Mouse (Mus musculus): Measurements from ENCODE around the gene Rpn2. TPM values are rescaled to one million over a fixed set of nuclear protein-coding genes. Genes with fewer than 3 reads are reported as not detected.

Gene Rpn2
- polyA plus RNA-seq, 1 experiment from 2014 or later = 293 TPM

DNA sequence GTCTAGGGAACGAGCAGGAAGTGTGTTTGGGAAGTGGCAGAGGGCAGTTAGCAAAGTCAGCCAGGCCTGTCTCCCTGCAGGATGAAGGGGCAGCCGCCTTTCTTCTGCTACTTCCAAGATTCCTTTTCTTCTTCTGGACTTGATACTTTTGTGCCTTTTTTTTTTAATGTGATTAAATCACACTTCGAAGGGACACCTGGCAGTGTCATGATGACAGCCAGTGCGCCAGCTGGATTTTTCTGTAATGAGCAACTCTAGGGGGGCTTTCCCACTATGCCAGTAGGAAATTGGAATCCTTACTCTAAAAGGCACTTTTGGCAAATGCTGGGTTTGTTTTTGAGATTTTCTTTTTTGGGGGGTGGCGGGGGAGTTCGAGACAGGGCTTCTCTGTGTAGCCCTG, 36.7 kb downstream of the Rpn2 start:
- H3K36me3 ChIP-seq (replicated peaks) = peaks cover 98% of the 10 kb centered on the region
- no peak overlapping the region; the same call in 1 of the 2 replicates for H3K27ac ChIP-seq
- H3K9me3 ChIP-seq = no peaks in the 10 kb centered on the region
- no peaks in the 10 kb centered on the region for H3K27me3 ChIP-seq (ENCODE audit: poor library complexity, severe bottlenecking)
- no peak overlapping the region for H3K4me3 ChIP-seq
- WGBS = 92% methylated on average over 6 of the region's 6 CpGs
- H3K4me1 ChIP-seq = peaks cover 32% of the 10 kb centered on the region
- no peak for DNase-seq (ENCODE audit: extremely low spot score, low spot score)

- 94% methylated on average over 14 of the region's 14 CpGs for WGBS
- H3K36me3 ChIP-seq (replicated peaks) = peaks cover 98% of the 10 kb centered on the region
Measured at GRCm38 (mm10) chr2:157316358-157316933, 37.6 kb downstream of the Rpn2 start.

GRCm38 (mm10) chr2:157317220-157317619, 38.4 kb downstream of the Rpn2 start:
- H3K4me1 ChIP-seq = peaks cover 47% of the 10 kb centered on the region
- no peak for DNase-seq (ENCODE audit: extremely low spot score, low spot score)
- H3K9me3 ChIP-seq = no peaks in the 10 kb centered on the region
- peaks cover 98% of the 10 kb centered on the region for H3K36me3 ChIP-seq (replicated peaks)
- no peak overlapping the region for H3K4me3 ChIP-seq
- H3K27me3 ChIP-seq (ENCODE audit: poor library complexity, severe bottlenecking) = no peaks in the 10 kb centered on the region
- H3K27ac ChIP-seq = peak overlapping the region; percentile 6; the same call in 1 of the 2 replicates
- WGBS = 94% methylated on average over 6 of the region's 6 CpGs

More at GRCm38 (mm10) chr2:157316358-157316933, 37.6 kb downstream of the Rpn2 start:
- no peak overlapping the region for H3K4me3 ChIP-seq
- H3K4me1 ChIP-seq = peaks cover 39% of the 10 kb centered on the region
- H3K27me3 ChIP-seq (ENCODE audit: poor library complexity, severe bottlenecking) = no peaks in the 10 kb centered on the region
- H3K27ac ChIP-seq = peak overlapping the region; percentile 25; the same call in 1 of the 2 replicates
- no peak for DNase-seq (ENCODE audit: extremely low spot score, low spot score)
- H3K9me3 ChIP-seq = no peaks in the 10 kb centered on the region

- Histone ChIP-seq H3K4me1 (peaks cover 41% of the 10 kb centered on the region), H3K27ac (peak overlapping the region; percentile 13; the same call in 1 of the 2 replicates), H3K27me3 (ENCODE audit: poor library complexity, severe bottlenecking) (no peaks in the 10 kb centered on the region), H3K36me3 (replicated peaks) (peaks cover 98% of the 10 kb centered on the region), H3K4me3 (no peak overlapping the region), H3K9me3 (no peaks in the 10 kb centered on the region)
- DNase-seq (ENCODE audit: extremely low spot score, low spot score) = no peak
- WGBS = 89% methylated on average over 8 of the region's 8 CpGs
Measured at GRCm38 (mm10) chr2:157320135-157320534, 41.3 kb downstream of the Rpn2 start.

DNA sequence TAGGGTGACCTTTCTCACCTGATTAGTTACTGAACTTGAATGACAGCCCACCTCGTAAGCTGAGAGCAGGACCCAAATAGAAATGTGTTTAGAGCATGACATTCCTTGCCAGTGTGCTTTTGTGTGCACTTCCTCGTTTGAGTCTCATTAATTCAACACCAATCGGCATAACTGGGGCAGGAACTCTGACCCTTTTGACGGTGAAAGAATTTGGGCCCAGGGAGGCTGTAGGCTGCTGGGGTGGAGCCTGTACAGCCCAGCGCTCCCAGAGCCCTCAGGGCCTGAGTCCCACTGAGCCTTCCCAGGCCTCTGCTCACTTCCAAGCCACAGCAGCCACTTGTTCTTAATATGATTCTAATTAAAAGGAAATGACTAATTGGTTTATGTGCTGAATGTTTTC, 42.1 kb downstream of the Rpn2 start:
- peak overlapping the region; percentile 59; the same call in 1 of the 2 replicates for H3K27ac ChIP-seq
- DNase-seq (ENCODE audit: extremely low spot score, low spot score) = no peak
- H3K9me3 ChIP-seq = no peaks in the 10 kb centered on the region
- H3K27me3 ChIP-seq (ENCODE audit: poor library complexity, severe bottlenecking) = no peaks in the 10 kb centered on the region
- WGBS = 38% methylated on average over 5 of the region's 5 CpGs
- H3K36me3 ChIP-seq (replicated peaks) = peaks cover 98% of the 10 kb centered on the region
- no peak overlapping the region for H3K4me3 ChIP-seq
- H3K4me1 ChIP-seq = peaks cover 41% of the 10 kb centered on the region

DNA sequence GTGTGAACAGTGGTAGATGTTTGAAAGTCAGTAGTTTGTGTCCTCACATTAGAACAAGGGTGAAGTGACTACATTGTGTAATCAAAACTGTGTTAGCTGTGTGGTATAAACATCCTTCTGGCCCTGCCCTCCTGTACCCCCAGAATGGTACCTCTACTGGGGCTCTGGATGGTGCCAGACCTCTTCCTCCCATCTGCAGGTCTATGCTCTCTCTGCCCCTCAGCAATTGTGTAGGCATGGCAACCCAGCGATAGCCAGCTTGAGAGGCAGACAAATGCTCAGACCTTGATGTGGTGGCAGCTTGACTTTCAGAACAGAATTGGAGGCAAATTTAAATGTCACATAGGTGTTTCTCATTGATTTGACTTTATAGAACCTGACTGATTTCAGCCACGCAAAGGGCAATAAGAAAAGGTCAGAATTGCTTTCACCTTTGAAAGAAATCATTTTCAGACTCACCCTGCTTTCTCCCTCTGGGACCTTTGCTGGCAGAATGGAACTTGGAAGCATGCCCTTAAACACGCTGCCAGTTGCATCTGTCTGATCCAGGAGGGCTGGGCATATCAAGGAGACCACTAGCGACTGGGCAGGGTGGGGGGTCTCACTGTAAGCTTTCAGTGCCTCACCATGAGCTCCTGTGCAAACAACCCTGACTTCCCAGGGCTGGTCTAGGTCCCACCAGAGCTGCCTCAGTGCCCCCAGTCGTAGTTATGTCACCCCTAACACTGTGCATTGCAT, 43.4 kb downstream of the Rpn2 start:
- DNase-seq (ENCODE audit: extremely low spot score, low spot score) = no peak
- Histone ChIP-seq H3K4me3 (no peak overlapping the region), H3K27me3 (ENCODE audit: poor library complexity, severe bottlenecking) (no peaks in the 10 kb centered on the region), H3K36me3 (replicated peaks) (peaks cover 98% of the 10 kb centered on the region), H3K4me1 (peaks cover 51% of the 10 kb centered on the region), H3K27ac (peak overlapping the region; percentile 60), H3K9me3 (no peaks in the 10 kb centered on the region)
- WGBS = 95% methylated on average over 5 of the region's 5 CpGs

- 87% methylated on average over 2 of the region's 2 CpGs for WGBS
- peaks cover 88% of the 10 kb centered on the region for H3K36me3 ChIP-seq (replicated peaks)
- no peak overlapping the region for H3K4me3 ChIP-seq
- no peaks in the 10 kb centered on the region for H3K9me3 ChIP-seq
- H3K27me3 ChIP-seq (ENCODE audit: poor library complexity, severe bottlenecking) = no peaks in the 10 kb centered on the region
- H3K27ac ChIP-seq = peak overlapping the region; percentile 16
- H3K4me1 ChIP-seq = peaks cover 76% of the 10 kb centered on the region
- no peak for DNase-seq (ENCODE audit: extremely low spot score, low spot score)
Measured at GRCm38 (mm10) chr2:157325238-157325637, 46.4 kb downstream of the Rpn2 start.

DNA sequence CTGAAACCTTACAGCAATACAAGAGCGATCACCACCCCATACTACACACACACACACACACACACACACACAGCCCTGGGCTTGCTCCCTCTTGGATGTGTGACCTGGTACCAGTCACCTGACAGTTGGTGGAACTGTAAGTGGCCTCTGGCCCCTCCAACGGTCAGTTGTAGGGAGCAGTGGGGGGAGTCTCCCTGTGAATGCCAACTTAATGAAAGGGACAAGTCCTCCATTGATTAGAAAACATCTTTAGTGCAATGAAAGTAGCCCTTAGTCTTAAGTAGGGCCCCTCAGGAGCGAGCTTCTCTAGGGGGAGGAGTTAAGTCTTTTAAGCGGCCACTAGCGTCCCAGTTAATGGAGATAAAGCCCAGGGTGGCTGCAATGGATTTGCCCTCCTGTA, 49.3 kb downstream of the Rpn2 start:
- peaks cover 75% of the 10 kb centered on the region for H3K4me1 ChIP-seq
- H3K27me3 ChIP-seq (ENCODE audit: poor library complexity, severe bottlenecking) = no peaks in the 10 kb centered on the region
- H3K4me3 ChIP-seq = no peak overlapping the region
- 13% methylated on average over 5 of the region's 5 CpGs for WGBS
- no peaks in the 10 kb centered on the region for H3K9me3 ChIP-seq
- peak overlapping the region; percentile 89 for H3K27ac ChIP-seq
- H3K36me3 ChIP-seq (replicated peaks) = peaks cover 65% of the 10 kb centered on the region
- peak; percentile 69 for DNase-seq (ENCODE audit: extremely low spot score, low spot score)

- H3K27me3 ChIP-seq (ENCODE audit: poor library complexity, severe bottlenecking) = no peaks in the 10 kb centered on the region
- WGBS = 11% methylated on average over 11 of the region's 11 CpGs
- peak overlapping the region; percentile 89 for H3K27ac ChIP-seq
- no peaks in the 10 kb centered on the region for H3K9me3 ChIP-seq
- no peak overlapping the region for H3K4me3 ChIP-seq
- H3K4me1 ChIP-seq = peaks cover 77% of the 10 kb centered on the region
- peaks cover 64% of the 10 kb centered on the region for H3K36me3 ChIP-seq (replicated peaks)
- peak; percentile 82 for DNase-seq (ENCODE audit: extremely low spot score, low spot score)
Measured at GRCm38 (mm10) chr2:157328570-157328969, 49.8 kb downstream of the Rpn2 start.

DNA sequence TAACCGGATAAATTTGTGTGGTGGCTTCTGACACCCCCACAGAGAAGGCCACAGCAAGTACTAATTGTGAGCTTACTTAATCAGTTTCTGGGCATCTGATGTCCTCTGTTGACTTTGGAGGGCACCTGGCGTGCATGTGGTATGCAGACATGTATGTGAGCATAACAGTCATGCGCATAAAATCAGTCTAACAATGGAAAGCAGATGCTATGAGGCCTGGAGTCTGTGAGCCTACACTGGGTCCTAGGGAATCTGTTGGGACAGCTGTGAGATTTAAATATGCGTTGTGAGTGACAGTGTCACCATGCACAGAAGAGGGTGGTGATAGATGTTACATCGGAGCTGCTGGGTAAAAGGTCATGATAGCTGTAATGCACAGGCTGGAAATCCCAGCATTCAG, 53.2 kb downstream of the Rpn2 start:
- H3K27ac ChIP-seq = peak overlapping the region; percentile 89
- H3K4me1 ChIP-seq = peaks cover 69% of the 10 kb centered on the region
- 87% methylated on average over 5 of the region's 5 CpGs for WGBS

GRCm38 (mm10) chr2:157338663-157339062, 59.8 kb downstream of the Rpn2 start:
- peak; percentile 81 for DNase-seq (ENCODE audit: extremely low spot score, low spot score)
- Histone ChIP-seq H3K4me1 (peaks cover 72% of the 10 kb centered on the region), H3K27ac (peak overlapping the region; percentile 87), H3K36me3 (replicated peaks) (no peaks in the 10 kb centered on the region), H3K27me3 (ENCODE audit: poor library complexity, severe bottlenecking) (peaks cover 3% of the 10 kb centered on the region; the same call in 1 of the 2 replicates), H3K4me3 (no peak overlapping the region), H3K9me3 (no peaks in the 10 kb centered on the region)
- WGBS = 38% methylated on average over 5 of the region's 5 CpGs

More for the DNA sequence above, 53.2 kb downstream of the Rpn2 start:
- Histone ChIP-seq H3K36me3 (replicated peaks) (peaks cover 29% of the 10 kb centered on the region), H3K27me3 (ENCODE audit: poor library complexity, severe bottlenecking) (no peaks in the 10 kb centered on the region), H3K9me3 (no peaks in the 10 kb centered on the region), H3K4me3 (no peak overlapping the region)
- no peak for DNase-seq (ENCODE audit: extremely low spot score, low spot score)

- WGBS = 58% methylated on average over 7 of the region's 7 CpGs
- peaks cover 3% of the 10 kb centered on the region; the same call in 1 of the 2 replicates for H3K27me3 ChIP-seq (ENCODE audit: poor library complexity, severe bottlenecking)
Measured at GRCm38 (mm10) chr2:157339532-157339931, 60.7 kb downstream of the Rpn2 start.

GRCm38 (mm10) chr2:157340221-157340741, 61.5 kb downstream of the Rpn2 start:
- peaks cover 3% of the 10 kb centered on the region; the same call in 1 of the 2 replicates for H3K27me3 ChIP-seq (ENCODE audit: poor library complexity, severe bottlenecking)
- no peak overlapping the region for H3K4me3 ChIP-seq
- H3K27ac ChIP-seq = peak overlapping the region; percentile 87
- WGBS = 16% methylated on average over 7 of the region's 7 CpGs
- no peaks in the 10 kb centered on the region for H3K36me3 ChIP-seq (replicated peaks)
- H3K4me1 ChIP-seq = peaks cover 67% of the 10 kb centered on the region
- no peaks in the 10 kb centered on the region for H3K9me3 ChIP-seq
- DNase-seq (ENCODE audit: extremely low spot score, low spot score) = peak; percentile 59

More at GRCm38 (mm10) chr2:157339532-157339931, 60.7 kb downstream of the Rpn2 start:
- no peak for DNase-seq (ENCODE audit: extremely low spot score, low spot score)
- H3K9me3 ChIP-seq = no peaks in the 10 kb centered on the region
- no peak overlapping the region for H3K4me3 ChIP-seq
- no peaks in the 10 kb centered on the region for H3K36me3 ChIP-seq (replicated peaks)
- peaks cover 73% of the 10 kb centered on the region for H3K4me1 ChIP-seq
- peak overlapping the region; percentile 87 for H3K27ac ChIP-seq

Measured in forebrain, embryonic 10.5 days (tissue).